ENCODE assay signal across 25 mouse cellular contexts in the genomic region with DNA sequence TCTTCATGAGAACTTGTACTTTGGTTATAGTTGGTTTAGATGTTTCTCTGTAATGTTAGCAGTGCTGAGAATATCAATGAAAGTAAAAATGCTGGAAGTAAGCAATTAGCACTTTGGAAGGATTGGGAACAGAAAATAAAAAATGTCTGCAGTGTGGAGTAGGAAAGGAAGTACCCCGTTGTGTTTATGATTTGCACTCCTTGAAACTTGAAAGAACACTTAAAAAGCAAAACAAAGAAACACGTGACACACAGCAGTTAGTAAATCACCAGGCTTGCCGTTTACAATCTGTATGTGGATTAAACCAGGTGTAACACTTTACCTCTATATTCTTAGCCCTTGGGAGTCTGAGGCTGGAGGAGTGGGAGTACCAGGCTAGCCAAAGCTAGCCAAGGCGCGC. TPM values are rescaled to one million over a fixed set of nuclear protein-coding genes. Genes with fewer than 3 reads are reported as not detected.
DNase-seq lines count a peak whose midpoint lies in the region; ATAC-seq and TF ChIP-seq lines count a peak whose summit lies in the region.
"Had no signal": no experiment of that assay in that cellular context is flagged by ENCODE, and none has a peak within 500 bp of the region (broad histone marks: within the 10 kb centered on the region; RNA-seq: fewer than 3 reads in every experiment).

No protein-coding gene starts in this region.

- intact Hi-C loops in gastrocnemius, adult 2 months (cut with DNase I), result loop anchor here (10.0 kb wide), 1 partner anchor 248 kb away; a partner anchor contains a TSS
- intact Hi-C loops in left cerebral cortex, postnatal 10 days (cut with DNase I), result loop anchor here (10.0 kb wide), 1 partner anchor 248 kb away; a partner anchor contains a TSS

- DNase-seq in gastrocnemius, adult 2 months, result no peak
- no peak for DNase-seq in gastrocnemius, postnatal 10 days
- peak; percentile 68 for DNase-seq in R1 (ENCODE audit: low read depth, low spot score)
- DNase-seq in induced T-regulatory cell, adult 2 months (ENCODE audit: low read depth), result peak; percentile 51
- no peak for DNase-seq in left cerebral cortex, postnatal 10 days (ENCODE audit: extremely low spot score in 1 of 2, low spot score in 2 of 2)
- no peak for DNase-seq in thymus, adult 18-20 months
- no peak for DNase-seq in adrenal gland, adult 18-20 months (ENCODE audit: low spot score in 2 of 2)
- DNase-seq: adrenal gland, adult 2 months; adrenal gland, postnatal 14 days; cerebellum, adult 11 months; cerebellum, adult 8-10 months; cerebellum, postnatal 10 days; heart, adult 11 months; kidney, adult 8-10 months had no signal

- ATAC-seq in CD4-positive, CD25-positive, alpha-beta regulatory T cell, adult 4 months, result peak; percentile 23
- ATAC-seq: forebrain, embryonic 13.5 days; forebrain, embryonic 16.5 days; hindbrain, postnatal 0 days; intestine, postnatal 0 days had no signal

- H3K27ac ChIP-seq in gastrocnemius, adult 2 months, result 0 out of 2 replicates have a peak overlapping the region, but pooled peaks have one; percentile 55
- H3K27ac ChIP-seq: forebrain, embryonic 10.5 days; forebrain, embryonic 13.5 days; hindbrain, embryonic 10.5 days; hindbrain, embryonic 14.5 days; hindbrain, postnatal 0 days had no signal

- no peak for TF ChIP-seq CTCF in gastrocnemius, adult 2 months (IDR thresholded peaks at IDR 0.05)

- H3K4me3 ChIP-seq in gastrocnemius, adult 2 months, result no peak overlapping the region
- H3K4me3 ChIP-seq: forebrain, embryonic 10.5 days; forebrain, embryonic 13.5 days; hindbrain, embryonic 10.5 days had no signal

RNA-seq across cellular contexts. Expression of a gene that starts 6.0 kb away (rescaled TPM):
- total RNA-seq in gastrocnemius, adult 2 months (2021), result 10 to 100 TPM; 19.4 to 25.9 TPM
- 10 to 100 TPM; 31.1 to 38.8 TPM for total RNA-seq in gastrocnemius, postnatal 10 days (2021)
- polyA plus RNA-seq in CD4-positive, CD25-positive, alpha-beta regulatory T cell, adult 4 months (2017; shearing (Covaris generic)), result 10 to 100 TPM; 46.5 to 47.3 TPM
- 100 to 1,000 TPM; 155 to 158 TPM for total RNA-seq in left cerebral cortex, postnatal 10 days (2021)
- 10 to 100 TPM; 73.7 to 81.6 TPM for total RNA-seq in adrenal gland, adult 18-20 months (2021)

RNA-seq across cellular contexts. Expression of a gene that starts 18.8 kb away (rescaled TPM):
- 1 to 10 TPM in 1 of 2 experiments, under 1 TPM in 1; 0.61 to 2.8 TPM for total RNA-seq in gastrocnemius, adult 2 months (2021)
- under 1 TPM; 0.78 to 0.90 TPM for total RNA-seq in gastrocnemius, postnatal 10 days (2021)
- 1 to 10 TPM; 2.3 to 5.1 TPM for polyA plus RNA-seq in CD4-positive, CD25-positive, alpha-beta regulatory T cell, adult 4 months (2017; shearing (Covaris generic))
- total RNA-seq in left cerebral cortex, postnatal 10 days (2021), result 1 to 10 TPM; 4.1 to 7.4 TPM
- total RNA-seq in adrenal gland, adult 18-20 months (2021), result 1 to 10 TPM; 1.9 to 2.7 TPM

RNA-seq across cellular contexts. Expression of a gene that starts 22.8 kb away (rescaled TPM):
- total RNA-seq in gastrocnemius, adult 2 months (2021), result 1 to 10 TPM; 2.1 to 5.2 TPM
- 10 to 100 TPM in 1 of 2 experiments, 1 to 10 TPM in 1; 8.0 to 10.0 TPM for total RNA-seq in gastrocnemius, postnatal 10 days (2021)
- polyA plus RNA-seq in CD4-positive, CD25-positive, alpha-beta regulatory T cell, adult 4 months (2017; shearing (Covaris generic)), result 10 to 100 TPM; 19.8 to 24.0 TPM
- total RNA-seq in left cerebral cortex, postnatal 10 days (2021), result 10 to 100 TPM; 20.8 to 24.5 TPM
- total RNA-seq in adrenal gland, adult 18-20 months (2021), result 100 to 1,000 TPM; 105 to 110 TPM

RNA-seq across cellular contexts. Expression of a gene that starts 26.1 kb away (rescaled TPM):
- 100 to 1,000 TPM; 127 to 210 TPM for total RNA-seq in gastrocnemius, adult 2 months (2021)
- total RNA-seq in gastrocnemius, postnatal 10 days (2021), result 10 to 100 TPM; 57.2 to 70.5 TPM
- 100 to 1,000 TPM; 151 to 174 TPM for polyA plus RNA-seq in CD4-positive, CD25-positive, alpha-beta regulatory T cell, adult 4 months (2017; shearing (Covaris generic))
- 10 to 100 TPM; 44.5 to 49.9 TPM for total RNA-seq in left cerebral cortex, postnatal 10 days (2021)
- 10 to 100 TPM; 41.1 to 78.7 TPM for total RNA-seq in adrenal gland, adult 18-20 months (2021)

RNA-seq across cellular contexts. Expression of a gene that starts 45.6 kb away (rescaled TPM):
- under 1 TPM; 0.17 to 0.23 TPM for total RNA-seq in gastrocnemius, adult 2 months (2021)
- total RNA-seq in gastrocnemius, postnatal 10 days (2021), result under 1 TPM; 0.52 to 0.90 TPM
- not detected for polyA plus RNA-seq in CD4-positive, CD25-positive, alpha-beta regulatory T cell, adult 4 months (2017; shearing (Covaris generic))
- 1 to 10 TPM; 1.1 to 1.4 TPM for total RNA-seq in left cerebral cortex, postnatal 10 days (2021)
- under 1 TPM; 0.63 to 0.83 TPM for total RNA-seq in adrenal gland, adult 18-20 months (2021)
- total RNA-seq: MEL had no signal
- polyA plus RNA-seq: embryonic facial prominence, embryonic 11.5 days; forebrain, embryonic 10.5 days; forebrain, embryonic 13.5 days; forebrain, embryonic 16.5 days; heart, embryonic 11.5 days; hindbrain, embryonic 10.5 days had no signal

Comparison
In these comparisons a context has a peak if more than half of its experiments do, and no peak if none do; other contexts are left out.
1. DNase-seq: peak in R1 (single experiment) and induced T-regulatory cell, adult 2 months (single experiment); none in gastrocnemius, adult 2 months (single experiment), gastrocnemius, postnatal 10 days (single experiment), left cerebral cortex, postnatal 10 days (0 of 2), thymus, adult 18-20 months (0 of 2) and adrenal gland, adult 18-20 months (0 of 2).
2. RNA of a gene that starts 22.8 kb away (total RNA-seq): 105 to 110 TPM in adrenal gland, adult 18-20 months; 20.8 to 24.5 TPM in left cerebral cortex, postnatal 10 days, 8.0 to 10.0 TPM in gastrocnemius, postnatal 10 days and 2.1 to 5.2 TPM in gastrocnemius, adult 2 months; every median in the first group is over 4 times any median in the second.